Mouse (Mus musculus): ENCODE measurements around the gene Plod1. TPM values are rescaled to one million over a fixed set of nuclear protein-coding genes. Genes with fewer than 3 reads are reported as not detected.

Gene Plod1
- polyA plus RNA-seq, 1 experiment from 2014 or later: 32.7 TPM

DNA sequence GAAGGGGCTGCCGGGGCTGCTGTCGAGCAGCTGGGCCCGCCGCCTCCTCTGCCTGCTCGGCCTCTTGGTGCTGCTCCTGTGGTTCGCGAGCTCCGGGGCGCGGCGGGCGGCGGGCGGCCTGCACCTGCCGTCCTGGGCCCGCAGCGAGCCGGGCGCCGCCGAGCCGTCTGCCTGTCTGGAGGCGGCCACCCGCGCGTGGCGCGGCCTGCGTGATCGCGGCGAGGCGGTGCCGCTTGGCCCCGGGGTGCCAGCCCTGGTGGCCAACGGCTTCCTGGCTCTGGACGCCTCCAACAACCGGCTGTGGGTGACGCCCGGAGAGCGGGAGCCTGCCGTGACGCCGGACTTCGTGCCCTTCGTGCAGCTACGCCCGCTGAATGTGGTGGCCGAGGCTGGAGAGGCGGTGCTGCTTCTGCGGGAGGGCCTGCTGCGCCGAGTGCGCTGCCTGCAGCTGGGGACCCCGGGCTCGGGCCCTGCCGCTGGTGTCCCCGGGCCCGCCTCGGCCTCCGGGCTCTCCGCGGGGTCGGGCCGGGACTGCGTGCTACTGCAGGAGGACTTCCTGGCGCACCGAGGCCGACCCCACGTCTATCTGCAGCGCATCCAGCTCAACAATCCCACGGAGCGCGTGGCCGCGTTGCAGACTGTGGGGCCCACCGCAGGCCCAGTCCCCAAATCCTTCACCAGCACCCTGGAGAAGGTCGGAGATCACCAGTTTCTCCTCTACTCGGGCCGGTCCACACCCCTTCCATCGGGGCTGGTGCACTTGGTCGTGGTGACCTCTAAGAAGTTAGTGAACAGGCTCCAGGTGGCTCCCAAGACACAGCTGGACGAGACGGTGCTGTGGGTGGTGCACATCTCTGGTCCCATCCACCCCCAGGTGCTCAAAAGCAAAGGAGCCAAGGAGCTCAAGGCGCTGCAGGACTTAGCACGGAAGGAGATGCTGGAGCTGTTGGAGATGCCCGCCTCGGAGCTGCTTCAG, 4.8 kb upstream of the Plod1 start:
- no peaks in the 10 kb centered on the region for H3K27me3 ChIP-seq (ENCODE audit: control insufficient read depth, insufficient read depth, low read length)
- H3K36me3 ChIP-seq (replicated peaks; ENCODE audit: control insufficient read depth, insufficient read depth, low read depth, low read length): peaks cover 8% of the 10 kb centered on the region
- H3K9ac ChIP-seq (replicated peaks; ENCODE audit: low read length): peak overlapping the region; percentile 76
- no peak overlapping the region for H3K27ac ChIP-seq (replicated peaks; ENCODE audit: low read depth, low read length)
- peaks cover 7% of the 10 kb centered on the region; the same call in 1 of the 2 replicates for H3K4me1 ChIP-seq (ENCODE audit: control insufficient read depth, insufficient read depth, low read length)
- 7% methylated on average over 76 of the region's 88 CpGs for WGBS
- DNase-seq (ENCODE audit: low spot score): no peak
- H3K9me3 ChIP-seq (replicated peaks; ENCODE audit: control insufficient read depth, low read length): no peaks in the 10 kb centered on the region
- peak overlapping the region; percentile 98 for H3K4me2 ChIP-seq (ENCODE audit: low read depth, low read length)
- ATAC-seq (replicated peaks; ENCODE audit: insufficient number of reproducible peaks, low FRiP score, low TSS enrichment, low read depth): peak; percentile 45
- H3K4me3 ChIP-seq (ENCODE audit: low read depth, low read length): peak overlapping the region; percentile 96

DNA sequence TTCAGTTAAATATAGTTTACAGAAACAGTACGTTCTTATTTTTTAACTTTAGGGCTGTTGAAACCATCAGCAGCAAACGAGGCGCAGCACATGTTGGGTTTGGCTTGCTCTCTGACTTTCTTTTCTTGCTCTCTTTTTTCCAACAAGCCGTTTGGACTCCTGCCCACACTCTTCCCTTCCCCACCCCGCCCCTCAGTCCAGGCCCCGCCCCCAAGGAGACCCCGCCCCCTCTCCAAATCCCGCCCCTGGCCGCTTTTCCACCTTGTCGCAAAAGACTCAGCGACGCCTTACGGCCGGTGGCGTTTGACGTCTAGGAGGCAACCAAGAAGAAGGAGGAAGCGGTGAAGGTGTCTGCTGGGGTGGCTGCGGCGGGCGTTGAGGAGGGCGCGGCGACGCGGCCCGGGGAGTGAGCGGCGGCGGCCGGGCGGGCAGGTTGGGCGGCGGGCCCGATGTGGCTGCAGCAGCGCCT, 4.0 kb upstream of the Plod1 start, which contains the start of gene 2510039O18Rik:
2510039O18Rik (plus strand) TSS at position 320 of the 469 bp plus-strand sequence.
- peak within 1 kb of the TSS; percentile 15; the same call in 1 of the 2 replicates for H3K27ac ChIP-seq (replicated peaks; ENCODE audit: low read depth, low read length)
- H3K27me3 ChIP-seq (ENCODE audit: control insufficient read depth, insufficient read depth, low read length): no peaks in the 10 kb centered on the region
- H3K9ac ChIP-seq (replicated peaks; ENCODE audit: low read length): peak within 1 kb of the TSS; percentile 76
- no peaks in the 10 kb centered on the region for H3K9me3 ChIP-seq (replicated peaks; ENCODE audit: control insufficient read depth, low read length)
- H3K4me2 ChIP-seq (ENCODE audit: low read depth, low read length): peak within 1 kb of the TSS; percentile 98
- H3K4me1 ChIP-seq (ENCODE audit: control insufficient read depth, insufficient read depth, low read length): peaks cover 7% of the 10 kb centered on the region; the same call in 1 of the 2 replicates
- ATAC-seq (replicated peaks; ENCODE audit: insufficient number of reproducible peaks, low FRiP score, low TSS enrichment, low read depth) (peak; percentile 31), DNase-seq (ENCODE audit: low spot score) (peak; percentile 93)
- H3K4me3 ChIP-seq (ENCODE audit: low read depth, low read length): peak within 1 kb of the TSS; percentile 96
- peaks cover 8% of the 10 kb centered on the region for H3K36me3 ChIP-seq (replicated peaks; ENCODE audit: control insufficient read depth, insufficient read depth, low read depth, low read length)
- WGBS: 1% methylated on average over 28 of the region's 35 CpGs

GRCm38 (mm10) chr4:147940111-147940510, 3.5 kb upstream of the Plod1 start:
- Histone ChIP-seq H3K4me1 (ENCODE audit: control insufficient read depth, insufficient read depth, low read length) (peaks cover 7% of the 10 kb centered on the region; the same call in 1 of the 2 replicates), H3K27ac (replicated peaks; ENCODE audit: low read depth, low read length) (peak overlapping the region; percentile 15; the same call in 1 of the 2 replicates), H3K9me3 (replicated peaks; ENCODE audit: control insufficient read depth, low read length) (no peaks in the 10 kb centered on the region), H3K9ac (replicated peaks; ENCODE audit: low read length) (no peak overlapping the region), H3K36me3 (replicated peaks; ENCODE audit: control insufficient read depth, insufficient read depth, low read depth, low read length) (peaks cover 6% of the 10 kb centered on the region), H3K4me2 (ENCODE audit: low read depth, low read length) (peak overlapping the region; percentile 5; the same call in 1 of the 2 replicates), H3K27me3 (ENCODE audit: control insufficient read depth, insufficient read depth, low read length) (no peaks in the 10 kb centered on the region), H3K4me3 (ENCODE audit: low read depth, low read length) (no peak overlapping the region)
- 38% methylated on average over 9 of the region's 9 CpGs for WGBS
- ATAC-seq (replicated peaks; ENCODE audit: insufficient number of reproducible peaks, low FRiP score, low TSS enrichment, low read depth) (no peak), DNase-seq (ENCODE audit: low spot score) (peak; percentile 36)

GRCm38 (mm10) chr4:147938148-147939096, 1.9 kb upstream of the Plod1 start:
- ATAC-seq (replicated peaks; ENCODE audit: insufficient number of reproducible peaks, low FRiP score, low TSS enrichment, low read depth) (no peak), DNase-seq (ENCODE audit: low spot score) (peak; percentile 64)
- WGBS: 61% methylated on average over 14 of the region's 14 CpGs
- no peaks in the 10 kb centered on the region for H3K27me3 ChIP-seq (ENCODE audit: control insufficient read depth, insufficient read depth, low read length)
- H3K9me3 ChIP-seq (replicated peaks; ENCODE audit: control insufficient read depth, low read length): no peaks in the 10 kb centered on the region
- H3K36me3 ChIP-seq (replicated peaks; ENCODE audit: control insufficient read depth, insufficient read depth, low read depth, low read length): no peaks in the 10 kb centered on the region
- no peak overlapping the region for H3K4me3 ChIP-seq (ENCODE audit: low read depth, low read length)
- H3K27ac ChIP-seq (replicated peaks; ENCODE audit: low read depth, low read length): no peak overlapping the region
- H3K9ac ChIP-seq (replicated peaks; ENCODE audit: low read length): no peak overlapping the region
- peaks cover 7% of the 10 kb centered on the region; the same call in 1 of the 2 replicates for H3K4me1 ChIP-seq (ENCODE audit: control insufficient read depth, insufficient read depth, low read length)
- H3K4me2 ChIP-seq (ENCODE audit: low read depth, low read length): no peak overlapping the region

DNA sequence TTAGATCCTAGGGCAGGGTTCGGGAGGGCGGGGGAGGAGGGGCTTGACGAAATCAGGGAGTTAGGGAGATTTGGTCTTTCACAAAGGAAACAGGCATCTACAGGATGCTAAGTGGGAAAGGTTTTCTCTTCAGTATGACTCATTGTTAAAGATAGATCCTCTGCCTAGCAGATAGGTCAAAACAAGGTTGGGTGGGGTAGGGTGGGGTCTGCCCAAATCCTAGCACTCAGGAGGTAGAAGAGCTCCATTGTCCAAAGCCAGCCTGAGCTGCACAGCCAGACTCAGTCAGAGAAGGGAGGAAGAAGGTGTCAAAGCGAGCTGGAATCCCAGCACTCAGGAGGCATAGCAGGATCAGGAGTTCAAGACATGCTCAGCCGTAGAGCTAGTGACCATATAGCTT, 919 bp upstream of the Plod1 start:
- Histone ChIP-seq H3K4me2 (ENCODE audit: low read depth, low read length) (no peak overlapping the region), H3K9ac (replicated peaks; ENCODE audit: low read length) (no peak overlapping the region), H3K9me3 (replicated peaks; ENCODE audit: control insufficient read depth, low read length) (no peaks in the 10 kb centered on the region), H3K4me3 (ENCODE audit: low read depth, low read length) (no peak overlapping the region), H3K36me3 (replicated peaks; ENCODE audit: control insufficient read depth, insufficient read depth, low read depth, low read length) (no peaks in the 10 kb centered on the region), H3K27me3 (ENCODE audit: control insufficient read depth, insufficient read depth, low read length) (no peaks in the 10 kb centered on the region), H3K4me1 (ENCODE audit: control insufficient read depth, insufficient read depth, low read length) (peaks cover 7% of the 10 kb centered on the region; the same call in 1 of the 2 replicates), H3K27ac (replicated peaks; ENCODE audit: low read depth, low read length) (no peak overlapping the region)
- DNase-seq (ENCODE audit: low spot score): no peak
- ATAC-seq (replicated peaks; ENCODE audit: insufficient number of reproducible peaks, low FRiP score, low TSS enrichment, low read depth): no peak
- 62% methylated on average over 5 of the region's 5 CpGs for WGBS

- peaks cover 7% of the 10 kb centered on the region; the same call in 1 of the 2 replicates for H3K4me1 ChIP-seq (ENCODE audit: control insufficient read depth, insufficient read depth, low read length)
- H3K4me3 ChIP-seq (ENCODE audit: low read depth, low read length): peak overlapping the region; percentile 64
- H3K9ac ChIP-seq (replicated peaks; ENCODE audit: low read length): peak overlapping the region; percentile 77
- no peak for ATAC-seq (replicated peaks; ENCODE audit: insufficient number of reproducible peaks, low FRiP score, low TSS enrichment, low read depth)
- H3K9me3 ChIP-seq (replicated peaks; ENCODE audit: control insufficient read depth, low read length): no peaks in the 10 kb centered on the region
- H3K27ac ChIP-seq (replicated peaks; ENCODE audit: low read depth, low read length): no peak overlapping the region
- 46% methylated on average over 3 of the region's 3 CpGs for WGBS
- no peak for DNase-seq (ENCODE audit: low spot score)
- H3K36me3 ChIP-seq (replicated peaks; ENCODE audit: control insufficient read depth, insufficient read depth, low read depth, low read length): no peaks in the 10 kb centered on the region
- peak overlapping the region; percentile 80 for H3K4me2 ChIP-seq (ENCODE audit: low read depth, low read length)
- H3K27me3 ChIP-seq (ENCODE audit: control insufficient read depth, insufficient read depth, low read length): no peaks in the 10 kb centered on the region
These were observed 454 bp upstream of the Plod1 start for GRCm38 (mm10) chr4:147937021-147937420.

- Histone ChIP-seq H3K36me3 (replicated peaks; ENCODE audit: control insufficient read depth, insufficient read depth, low read depth, low read length) (no peaks in the 10 kb centered on the region), H3K4me2 (ENCODE audit: low read depth, low read length) (peak overlapping the region; percentile 80), H3K4me1 (ENCODE audit: control insufficient read depth, insufficient read depth, low read length) (no peaks in the 10 kb centered on the region; the same call in 1 of the 2 replicates), H3K4me3 (ENCODE audit: low read depth, low read length) (peak overlapping the region; percentile 64), H3K27ac (replicated peaks; ENCODE audit: low read depth, low read length) (no peak overlapping the region), H3K9ac (replicated peaks; ENCODE audit: low read length) (peak overlapping the region; percentile 77; the same call in 1 of the 2 replicates), H3K9me3 (replicated peaks; ENCODE audit: control insufficient read depth, low read length) (no peaks in the 10 kb centered on the region), H3K27me3 (ENCODE audit: control insufficient read depth, insufficient read depth, low read length) (no peaks in the 10 kb centered on the region)
- DNase-seq (ENCODE audit: low spot score): no peak
- no peak for ATAC-seq (replicated peaks; ENCODE audit: insufficient number of reproducible peaks, low FRiP score, low TSS enrichment, low read depth)
- WGBS: 22% methylated on average over 9 of the region's 9 CpGs
These were observed 663 bp downstream of the Plod1 start for GRCm38 (mm10) chr4:147935904-147936303.
